Mouse (Mus musculus): ENCODE data around the gene Aff2.

Gene Aff2

DNA sequence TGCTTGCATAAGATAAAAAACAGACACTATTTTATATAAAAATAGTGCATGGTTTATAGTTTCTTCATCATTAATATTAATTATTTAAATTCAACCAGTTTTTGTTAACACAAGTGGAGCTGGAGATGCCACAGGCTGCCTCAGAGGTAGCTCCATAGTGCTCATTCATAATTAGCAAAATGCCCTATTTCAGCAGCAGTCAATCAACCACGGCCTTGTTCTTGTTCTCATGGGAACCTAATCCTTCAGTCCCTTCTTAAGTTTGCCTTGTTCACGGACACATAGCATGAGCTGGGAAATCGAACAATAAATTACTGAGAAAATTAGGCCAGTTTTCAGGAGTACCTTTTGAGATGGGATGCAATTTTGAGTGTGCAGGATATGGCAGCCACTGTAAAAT lies 378.9 kb downstream of the Aff2 start:
- DNase-seq (ENCODE audit: extremely low spot score, low spot score): no peak

DNA sequence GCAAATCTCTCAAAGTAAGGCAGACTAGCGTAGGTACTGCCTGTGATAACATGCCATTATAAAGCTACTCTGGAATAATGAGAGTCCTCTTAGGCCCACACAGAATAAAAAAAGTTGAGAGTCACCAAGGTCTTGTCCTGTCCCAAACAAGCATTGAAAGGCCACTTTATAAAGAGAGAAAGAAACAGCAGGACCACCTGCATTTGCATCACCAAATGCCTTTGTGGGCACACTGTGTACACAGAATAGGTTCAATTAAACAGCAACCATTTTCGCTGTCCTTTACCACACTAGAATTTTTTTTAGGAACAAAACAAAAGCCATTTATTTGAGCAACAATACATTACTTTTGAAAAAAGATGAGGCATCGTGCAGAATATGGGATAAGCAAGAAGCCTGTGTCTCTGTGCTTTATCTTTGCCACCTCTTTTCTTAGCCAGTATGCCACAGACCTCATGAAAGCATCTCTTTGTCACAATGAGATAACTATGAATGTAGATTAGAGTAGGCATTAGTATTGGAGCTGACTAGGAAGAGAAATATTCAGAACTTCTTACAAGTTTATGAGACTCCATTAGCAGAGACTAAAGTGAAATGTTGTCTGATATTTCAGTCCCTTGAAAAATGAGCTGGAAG lies 385.0 kb downstream of the Aff2 start:
- no peak for DNase-seq (ENCODE audit: extremely low spot score, low spot score)

DNA sequence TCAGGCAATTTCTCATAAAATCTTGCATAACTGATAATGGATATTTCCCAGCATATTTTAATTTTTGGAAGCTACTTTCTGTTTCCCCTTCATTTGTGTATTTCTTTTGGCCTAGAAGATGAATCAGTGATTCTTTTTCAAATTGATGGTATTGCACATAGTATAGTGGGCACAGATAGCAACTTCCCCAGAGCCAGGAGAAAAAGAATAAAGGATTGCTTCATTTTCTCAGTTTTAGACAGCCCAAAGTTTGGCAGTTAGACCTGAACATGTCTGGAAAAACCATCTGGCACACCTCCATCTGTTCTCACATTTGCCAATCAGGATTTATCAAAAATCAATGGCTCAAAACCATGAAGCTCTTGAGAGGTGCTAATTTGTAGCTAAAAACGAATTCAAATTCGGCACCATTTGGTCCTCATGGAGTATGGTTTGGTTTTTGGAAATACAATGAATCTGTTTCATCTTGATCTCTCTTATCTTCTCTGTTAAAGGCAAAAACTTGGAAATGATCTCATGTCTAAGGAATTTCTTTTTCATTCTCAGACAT lies 441.9 kb downstream of the Aff2 start:
- DNase-seq (ENCODE audit: extremely low spot score, low spot score): no peak

DNA sequence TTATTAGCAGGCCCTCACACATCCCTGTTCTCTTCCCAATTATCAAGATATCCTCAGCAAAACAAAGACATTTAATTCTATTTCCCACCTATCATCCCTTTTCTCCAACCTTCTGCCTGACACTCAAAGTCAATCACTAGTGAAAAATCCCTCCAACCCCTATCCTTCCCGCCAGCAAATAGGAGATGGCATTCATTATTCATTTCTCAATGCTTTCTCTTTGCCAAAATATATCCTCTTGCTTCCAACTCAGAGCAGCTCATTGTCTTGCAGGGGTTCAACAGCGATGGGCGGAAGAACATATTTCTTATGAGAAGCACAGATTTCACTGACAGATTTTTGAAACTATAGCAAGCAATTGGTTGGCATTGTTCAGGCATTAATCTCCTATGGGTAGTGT lies 442.4 kb downstream of the Aff2 start:
- DNase-seq (ENCODE audit: extremely low spot score, low spot score): no peak

DNA sequence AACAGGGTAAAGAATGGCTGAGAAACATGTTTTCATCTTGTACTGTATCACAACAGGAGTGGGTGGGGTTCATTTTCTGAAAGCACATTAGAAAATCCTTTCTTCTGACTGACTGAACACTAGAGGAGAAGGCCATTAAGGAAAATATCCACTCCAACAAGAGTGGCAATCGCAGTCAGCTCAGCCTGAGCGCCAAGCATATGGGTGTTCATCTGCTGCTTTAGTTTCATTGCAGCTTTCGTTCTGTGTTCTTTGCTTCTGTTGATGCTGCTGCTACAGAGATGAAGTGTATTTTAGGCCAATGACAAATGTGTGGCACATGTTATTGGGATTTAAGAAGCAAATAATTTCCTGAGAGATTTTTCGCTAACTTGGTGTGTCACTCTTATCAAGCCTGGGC lies 451.7 kb downstream of the Aff2 start:
- no peak for DNase-seq (ENCODE audit: extremely low spot score, low spot score)

DNA sequence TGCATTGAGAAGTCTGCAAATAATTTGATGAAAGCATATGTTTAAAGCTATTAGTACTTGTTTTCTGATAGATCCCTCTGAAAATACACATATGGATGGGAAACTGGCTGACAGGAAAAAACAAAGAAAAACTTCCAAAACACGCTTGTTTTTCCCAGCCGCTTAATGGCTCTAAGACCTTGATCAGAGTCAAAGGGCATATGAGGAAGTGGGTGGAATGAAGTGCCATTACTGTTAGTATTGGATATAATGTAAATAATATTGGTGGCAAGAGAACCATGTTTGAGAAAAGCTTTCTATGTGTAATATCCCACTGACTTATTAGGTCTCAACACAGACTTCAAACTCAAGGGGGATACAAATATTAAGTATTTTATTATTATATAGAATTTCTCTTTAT lies 455.0 kb downstream of the Aff2 start:
- no peak for DNase-seq (ENCODE audit: extremely low spot score, low spot score)

DNA sequence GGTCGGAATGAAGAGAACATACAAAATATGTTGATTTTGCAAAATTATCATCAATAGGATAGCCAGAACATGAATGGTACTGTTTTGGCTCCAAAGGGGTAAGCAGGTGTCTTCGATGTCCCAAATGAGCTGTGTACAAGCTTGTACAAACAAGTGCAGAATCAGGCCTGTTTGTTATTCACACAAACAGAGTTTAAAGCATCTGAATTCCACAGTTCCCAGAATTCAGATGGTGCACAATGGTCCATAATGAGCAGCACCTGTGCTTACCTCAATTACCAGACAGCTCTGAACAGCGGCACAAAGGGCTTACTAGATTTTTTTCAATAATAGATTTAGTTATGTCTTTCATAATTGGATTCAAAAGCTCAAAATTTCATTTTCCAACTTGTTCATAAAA lies 457.6 kb downstream of the Aff2 start:
- no peak for DNase-seq (ENCODE audit: extremely low spot score, low spot score)

DNA sequence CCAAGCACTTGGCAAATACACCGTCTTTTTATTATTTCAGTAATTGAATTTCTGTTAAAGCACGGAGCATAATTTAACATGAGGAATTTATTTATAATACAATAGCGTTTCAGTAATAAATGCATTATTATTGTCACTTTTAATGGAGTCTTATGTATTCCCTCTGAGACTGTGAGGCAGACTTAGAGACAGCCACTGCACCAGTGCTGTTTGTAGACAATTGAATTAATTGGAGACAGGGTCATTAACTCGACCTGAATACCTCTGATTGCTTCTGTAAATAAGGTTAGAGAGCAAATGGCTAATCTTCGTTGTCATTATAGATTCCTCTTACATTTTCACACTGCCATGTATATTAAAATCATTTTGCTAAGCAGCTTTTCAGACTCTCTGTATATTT lies 458.1 kb downstream of the Aff2 start:
- no peak for DNase-seq (ENCODE audit: extremely low spot score, low spot score)

DNA sequence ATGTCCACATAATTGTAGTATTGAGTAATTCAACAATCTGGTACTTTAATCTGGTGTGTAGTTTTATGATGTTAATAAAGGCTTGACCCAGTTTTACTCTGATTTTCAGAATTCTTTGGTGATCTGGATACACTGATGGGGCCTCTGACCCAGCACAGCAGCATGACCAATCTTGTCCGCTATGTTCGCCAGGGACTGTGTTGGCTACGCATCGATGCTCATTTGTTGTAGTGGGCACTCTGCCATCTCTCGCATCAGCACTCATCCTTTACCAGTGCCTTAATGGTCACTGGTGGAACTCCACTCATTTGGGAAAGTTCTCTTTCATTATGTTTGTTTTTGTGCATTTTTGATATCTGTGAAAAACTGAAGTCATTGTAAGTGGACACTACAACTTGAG lies 507.5 kb downstream of the Aff2 start:
- no peak for DNase-seq (ENCODE audit: extremely low spot score, low spot score)

DNA sequence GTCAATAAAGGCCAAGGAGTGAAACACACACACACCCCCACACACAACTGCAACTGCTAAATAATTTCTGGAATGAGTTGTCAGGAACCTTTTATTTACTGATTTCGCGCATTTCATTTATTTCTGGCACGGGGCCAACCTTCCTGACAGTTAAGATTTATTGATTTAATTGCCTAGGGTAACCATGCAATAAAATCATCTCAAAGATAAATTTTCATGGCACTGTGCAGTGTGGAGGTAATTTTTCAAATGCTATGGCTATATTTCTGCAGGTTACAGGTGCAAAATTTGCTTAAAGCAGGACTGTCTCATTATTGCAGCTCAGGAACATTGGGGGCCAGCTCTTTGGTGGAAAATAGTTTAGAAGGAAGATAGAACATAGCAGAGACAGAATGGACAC lies 531.6 kb downstream of the Aff2 start:
- no peak for DNase-seq (ENCODE audit: extremely low spot score, low spot score)
